21 mouse cellular contexts compared by ENCODE assay signal in genomic region chr15:79254661-79255060, GRCm38 (mm10). TPM values are rescaled to one million over a fixed set of nuclear protein-coding genes. Genes with fewer than 3 reads are reported as not detected.
"Had no signal": no experiment of that assay in that cellular context is flagged by ENCODE, and none has a peak within 500 bp of the region (broad histone marks: within the 10 kb centered on the region; RNA-seq: fewer than 3 reads in every experiment).

Slc16a8 (minus strand) TSS chr15:79254761.

- H3K4me2 ChIP-seq: lung, embryonic 14.5 days; midbrain, embryonic 12.5 days; neural tube, embryonic 13.5 days; neural tube, embryonic 15.5 days had no signal

- H3K9ac ChIP-seq: lung, embryonic 14.5 days; midbrain, embryonic 12.5 days; neural tube, embryonic 13.5 days; neural tube, embryonic 15.5 days had no signal

- H3K9me3 ChIP-seq: midbrain, embryonic 10.5 days; midbrain, embryonic 12.5 days; neural tube, embryonic 13.5 days; neural tube, embryonic 15.5 days had no signal

- ATAC-seq: midbrain, embryonic 16.5 days had no signal

- H3K27ac ChIP-seq: midbrain, embryonic 10.5 days; midbrain, embryonic 12.5 days; neural tube, embryonic 13.5 days; neural tube, embryonic 15.5 days had no signal

- H3K4me3 ChIP-seq: midbrain, embryonic 10.5 days; midbrain, embryonic 12.5 days; myocyte; neural tube, embryonic 13.5 days; neural tube, embryonic 15.5 days had no signal

- H3K36me3 ChIP-seq: midbrain, embryonic 10.5 days; midbrain, embryonic 12.5 days; neural tube, embryonic 15.5 days had no signal

- DNase-seq: lung, adult 18-20 months; lung, embryonic 14.5 days; lung, postnatal 10 days; lung, postnatal 4 days; midbrain, embryonic 14.5 days; right cerebral cortex, adult 18-20 months; right cerebral cortex, postnatal 25 days; right cerebral cortex, postnatal 4 days; spleen, adult 18-20 months; thymus, adult 18-20 months; thymus, postnatal 25 days; thymus, postnatal 4 days had no signal

RNA-seq across cellular contexts. Expression of gene Slc16a8, which starts in this region (rescaled TPM):
- polyA plus RNA-seq: liver, embryonic 16.5 days; neural tube, embryonic 11.5 days; thymus, postnatal 0 days had no signal
